Mouse (Mus musculus) erythroid progenitor cell, adult 5-6 weeks (primary cell): ENCODE measurements around the gene Slc22a21. TPM values are rescaled to one million over a fixed set of nuclear protein-coding genes. Genes with fewer than 3 reads are reported as not detected.

Experiments
- ATAC-seq: replicated peaks from 2 replicates; pipeline ENCODE4 v1.8.0; 2016; ENCODE audit warnings: moderate number of reproducible peaks, mild to moderate bottlenecking, moderate TSS enrichment, inconsistent platforms; ENCODE audit not compliant: poor library complexity, low FRiP score, severe bottlenecking
- total RNA-seq, 2 experiments: library from RNA; stranded (forward) in 1 of 2; stranded (reverse) in 1 of 2; fragments of 150-400 nt in 1 of 2; fragments of 186-747, 209-891 nt in 1 of 2; gene quantifications; 2 replicates each; pipeline versions ENCODE4 v1.2.3 to v1.2.4; 2015 to 2017; ENCODE audit warnings: low replicate concordance in 2 of 2

Slc22a21 gene
- total RNA-seq, 2 experiments from 2014 or later, result 4.2 to 7.5 TPM

GRCm38 (mm10) chr11:53918851-53919250, 61.3 kb downstream of the Slc22a21 start:
- no peak for ATAC-seq

DNA sequence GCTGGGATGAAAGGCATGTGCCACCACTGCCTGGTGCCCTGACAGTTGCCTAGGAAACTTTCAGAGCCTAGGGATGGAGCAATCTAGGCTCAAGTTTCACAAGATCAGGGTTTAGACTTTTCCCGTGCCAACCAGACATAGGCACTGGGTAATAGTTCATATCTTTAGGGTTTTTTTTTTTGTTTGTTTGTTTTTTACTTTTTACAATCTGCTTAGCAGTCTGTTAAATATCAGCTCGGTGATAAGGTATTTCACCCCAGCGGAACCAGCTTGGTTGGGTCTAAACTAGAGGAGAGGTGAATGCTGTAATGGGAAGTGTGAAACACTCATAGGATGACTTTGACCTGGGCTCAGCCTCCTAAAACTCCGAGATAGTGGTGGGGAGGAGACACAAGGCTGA, 69.1 kb downstream of the Slc22a21 start:
- ATAC-seq, result no peak

GRCm38 (mm10) chr11:53908686-53909085, 71.4 kb downstream of the Slc22a21 start:
- ATAC-seq, result no peak

DNA sequence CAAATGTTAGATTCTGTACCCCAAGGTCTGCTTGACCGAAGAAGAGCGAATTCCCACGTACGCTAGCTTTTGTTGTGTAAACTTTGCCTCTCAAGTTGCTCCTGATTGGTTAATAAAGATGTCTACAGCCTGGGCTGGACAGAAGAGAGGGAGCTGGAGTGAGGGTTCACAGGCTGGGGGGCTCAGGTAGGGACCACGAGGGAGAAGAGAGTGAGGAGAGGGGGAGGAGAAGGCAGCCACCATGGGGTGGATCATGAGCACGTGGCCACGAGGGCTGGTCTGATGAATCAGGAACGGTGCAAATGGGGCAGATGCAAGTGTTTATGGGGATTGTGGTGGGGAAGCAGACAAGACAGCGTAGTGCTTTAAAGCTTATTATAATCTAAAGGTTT, 75.6 kb downstream of the Slc22a21 start:
- ATAC-seq, result no peak

DNA sequence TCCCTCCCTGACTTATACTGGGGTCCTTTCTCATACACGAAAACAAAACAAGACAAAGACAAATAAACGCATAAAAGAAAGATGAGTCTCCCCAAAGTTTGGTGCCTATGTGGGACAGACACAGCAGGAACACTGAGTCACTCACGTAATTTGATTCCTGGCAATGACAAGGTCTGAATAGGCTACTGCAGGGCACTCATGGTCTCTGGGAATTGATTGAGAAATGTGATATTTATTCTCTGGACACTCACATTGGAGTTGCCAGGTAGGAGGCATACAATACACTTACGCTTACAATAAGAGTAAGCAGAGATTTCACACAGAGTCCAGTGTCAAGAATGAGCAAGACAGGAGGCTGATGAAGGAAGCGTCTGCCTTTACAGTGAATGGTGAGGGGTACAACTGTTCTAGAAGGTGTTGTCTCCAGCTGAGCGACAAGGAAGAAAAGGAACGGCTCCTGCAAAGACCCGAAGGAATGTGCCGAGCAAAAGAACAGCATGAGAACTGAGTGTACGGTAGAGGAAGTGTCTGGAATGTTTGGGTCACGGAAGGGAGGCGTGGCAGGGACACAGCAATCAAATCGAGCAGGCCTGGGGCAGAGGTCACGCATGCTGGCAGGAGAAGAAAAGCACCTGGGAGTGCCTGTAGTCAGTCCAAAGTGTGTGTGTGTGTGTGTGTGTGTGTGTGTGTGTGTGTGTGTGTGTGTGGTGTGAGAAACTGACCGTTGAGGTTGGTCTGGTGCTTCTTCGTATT, 76.2 kb downstream of the Slc22a21 start:
- ATAC-seq, result no peak

DNA sequence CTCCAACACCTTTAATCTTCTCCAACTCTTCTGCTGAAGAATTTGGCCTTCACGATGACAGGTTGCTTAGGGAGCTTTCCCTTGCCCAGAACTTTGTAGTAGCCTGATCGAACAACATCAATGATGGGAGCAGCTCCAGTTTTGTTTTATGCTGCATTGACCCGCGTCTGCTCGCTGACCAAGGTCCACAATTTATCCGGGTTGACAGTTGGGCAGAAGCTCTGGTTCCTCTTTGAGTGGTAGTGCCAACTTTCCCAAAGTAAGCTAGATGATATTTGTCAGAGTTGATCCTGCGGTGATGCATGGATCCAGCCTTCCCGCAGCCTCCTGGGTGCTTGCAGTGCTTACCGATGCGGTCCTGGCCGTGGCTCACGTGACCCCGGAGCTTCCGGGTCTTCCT, 77.4 kb downstream of the Slc22a21 start:
- ATAC-seq, result no peak

- no peak for ATAC-seq
Measured at GRCm38 (mm10) chr11:53900991-53901390, 79.1 kb downstream of the Slc22a21 start.

GRCm38 (mm10) chr11:53899981-53900380, 80.2 kb downstream of the Slc22a21 start:
- ATAC-seq, result no peak

Other genes with a start within 250 kb of the Slc22a21 start
- gene Irf1, start 210.3 kb downstream of the Slc22a21 start, total RNA-seq (2015; ENCODE audit: low replicate concordance), result 10.1 and 10.9 TPM in 2 replicates
- gene Irf1, start 210.3 kb downstream of the Slc22a21 start, total RNA-seq (2017; ENCODE audit: low replicate concordance), result 7.2 and 38.7 TPM in 2 replicates
- not detected in 2 replicates for gene Gm17334, start 207.1 kb downstream of the Slc22a21 start, total RNA-seq (2015; ENCODE audit: low replicate concordance)
- gene Gm17334, start 207.1 kb downstream of the Slc22a21 start, total RNA-seq (2017; ENCODE audit: low replicate concordance), result not detected in 2 replicates
- gene Gm12216, start 121.1 kb downstream of the Slc22a21 start, total RNA-seq (2015; ENCODE audit: low replicate concordance), result not detected in 2 replicates
- gene Gm12216, start 121.1 kb downstream of the Slc22a21 start, total RNA-seq (2017; ENCODE audit: low replicate concordance), result 0.51 TPM in 1 of 2 replicates, not detected in the other
- 2.1 and 3.2 TPM in 2 replicates for gene Slc22a5, start 88.7 kb downstream of the Slc22a21 start, total RNA-seq (2015; ENCODE audit: low replicate concordance)
- 3.2 and 3.7 TPM in 2 replicates for gene Slc22a5, start 88.7 kb downstream of the Slc22a21 start, total RNA-seq (2017; ENCODE audit: low replicate concordance)
- 82.9 and 109 TPM in 2 replicates for gene Slc22a4, start 47.8 kb upstream of the Slc22a21 start, total RNA-seq (2015; ENCODE audit: low replicate concordance)
- 115 and 153 TPM in 2 replicates for gene Slc22a4, start 47.8 kb upstream of the Slc22a21 start, total RNA-seq (2017; ENCODE audit: low replicate concordance)
- gene Pdlim4, start 88.7 kb upstream of the Slc22a21 start, total RNA-seq (2015; ENCODE audit: low replicate concordance), result not detected in 2 replicates
- not detected in 2 replicates for gene Pdlim4, start 88.7 kb upstream of the Slc22a21 start, total RNA-seq (2017; ENCODE audit: low replicate concordance)
- gene P4ha2, start 119.8 kb upstream of the Slc22a21 start, total RNA-seq (2015; ENCODE audit: low replicate concordance), result not detected in 2 replicates
- not detected in 2 replicates for gene P4ha2, start 119.8 kb upstream of the Slc22a21 start, total RNA-seq (2017; ENCODE audit: low replicate concordance)